Mouse (Mus musculus) cortical plate, adult 2 months (tissue): ENCODE measurements around the gene Slc38a7.

Source experiments
- CTCF ChIP-seq: fragments of 200-500 bp; IDR thresholded peaks from 2 replicates; pipeline ENCODE4 v1.5.1; 2011; ENCODE audit warnings: mild to moderate bottlenecking, control low read depth, low read length; ENCODE audit not compliant: insufficient read depth; ENCODE audit errors: extremely low read depth
- POLR2A ChIP-seq: fragments of 200-500 bp; IDR thresholded peaks from 2 replicates; pipeline ENCODE4 v1.6.1; 2011; ENCODE audit warnings: mild to moderate bottlenecking, low read length, control low read depth; ENCODE audit not compliant: insufficient read depth; ENCODE audit errors: extremely low read depth

DNA sequence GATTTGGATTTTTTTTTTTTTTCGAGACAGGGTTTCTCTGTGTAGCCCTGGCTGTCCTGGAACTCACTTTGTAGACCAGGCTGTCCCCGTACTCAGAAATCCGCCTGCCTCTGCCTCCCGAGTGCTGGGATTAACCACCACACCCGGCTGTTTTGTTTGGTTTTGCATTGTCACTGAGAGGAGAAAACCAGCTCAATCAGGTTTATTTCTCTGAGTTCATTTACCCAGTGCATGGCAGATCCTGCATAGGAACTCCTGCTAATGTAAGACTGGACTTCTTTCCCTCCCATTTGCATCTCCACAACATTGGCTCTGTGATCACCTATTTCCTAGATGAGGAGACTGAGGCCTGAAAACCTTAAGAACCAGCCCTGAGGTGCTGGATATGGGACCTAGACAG lies 31.2 kb downstream of the Slc38a7 start:
- TF ChIP-seq CTCF (no peak), POLR2A (no peak)
